Mouse (Mus musculus): Measurements from ENCODE around the gene Psma6. TPM values are rescaled to one million over a fixed set of nuclear protein-coding genes. Genes with fewer than 3 reads are reported as not detected.
A peak's percentile ranks its signal among the peaks of the same experiment; 100 is the strongest.

Gene Psma6
- polyA plus RNA-seq, 1 experiment from 2014 or later, result 528 TPM

GRCm38 (mm10) chr12:55463087-55463486 lies 79.1 kb downstream of the Psma6 start:
- H3K4me1 ChIP-seq (replicated peaks), result peaks cover 50% of the 10 kb centered on the region
- peaks cover 12% of the 10 kb centered on the region for H3K27me3 ChIP-seq (ENCODE audit: insufficient read depth, poor library complexity, severe bottlenecking)
- WGBS, result 74% methylated on average over 5 of the region's 5 CpGs

GRCm38 (mm10) chr12:55463992-55464845 lies 80.2 kb downstream of the Psma6 start:
- H3K9me3 ChIP-seq, result no peaks in the 10 kb centered on the region
- H3K4me1 ChIP-seq (replicated peaks), result peaks cover 58% of the 10 kb centered on the region
- peak; percentile 61 for DNase-seq (ENCODE audit: low spot score)
- peaks cover 24% of the 10 kb centered on the region for H3K27me3 ChIP-seq (ENCODE audit: insufficient read depth, poor library complexity, severe bottlenecking)
- 25% methylated on average over 16 of the region's 16 CpGs for WGBS
- H3K4me3 ChIP-seq, result no peak overlapping the region
- peak overlapping the region; percentile 76 for H3K27ac ChIP-seq
- H3K36me3 ChIP-seq, result no peaks in the 10 kb centered on the region

More at GRCm38 (mm10) chr12:55463087-55463486, 79.1 kb downstream of the Psma6 start:
- Histone ChIP-seq H3K4me3 (no peak overlapping the region), H3K9me3 (no peaks in the 10 kb centered on the region), H3K36me3 (no peaks in the 10 kb centered on the region), H3K27ac (0 out of 2 replicates have a peak overlapping the region, but pooled peaks have one; percentile 17)
- no peak for DNase-seq (ENCODE audit: low spot score)

- no peaks in the 10 kb centered on the region for H3K9me3 ChIP-seq
- no peak overlapping the region for H3K4me3 ChIP-seq
- no peaks in the 10 kb centered on the region for H3K36me3 ChIP-seq
- H3K27me3 ChIP-seq (ENCODE audit: insufficient read depth, poor library complexity, severe bottlenecking), result peaks cover 30% of the 10 kb centered on the region
- DNase-seq (ENCODE audit: low spot score), result peak; percentile 18
- peak overlapping the region; percentile 76; the same call in 1 of the 2 replicates for H3K27ac ChIP-seq
- peaks cover 64% of the 10 kb centered on the region for H3K4me1 ChIP-seq (replicated peaks)
- whole genome bisulfite sequencing, result 62% methylated on average over 14 of the region's 14 CpGs
These were observed 80.9 kb downstream of the Psma6 start for GRCm38 (mm10) chr12:55464846-55465361.

- Histone ChIP-seq H3K27ac (peak overlapping the region; percentile 24; the same call in 1 of the 2 replicates), H3K27me3 (ENCODE audit: insufficient read depth, poor library complexity, severe bottlenecking) (peaks cover 35% of the 10 kb centered on the region), H3K9me3 (no peaks in the 10 kb centered on the region), H3K4me1 (replicated peaks) (peaks cover 70% of the 10 kb centered on the region), H3K36me3 (no peaks in the 10 kb centered on the region), H3K4me3 (no peak overlapping the region)
- no peak for DNase-seq (ENCODE audit: low spot score)
- WGBS, result 80% methylated on average over 17 of the region's 17 CpGs
These were observed 81.5 kb downstream of the Psma6 start for GRCm38 (mm10) chr12:55465401-55465983.

- H3K36me3 ChIP-seq, result no peaks in the 10 kb centered on the region
- H3K27me3 ChIP-seq (ENCODE audit: insufficient read depth, poor library complexity, severe bottlenecking), result peaks cover 41% of the 10 kb centered on the region
- H3K4me3 ChIP-seq, result no peak overlapping the region
- no peak for DNase-seq (ENCODE audit: low spot score)
- peaks cover 75% of the 10 kb centered on the region for H3K4me1 ChIP-seq (replicated peaks)
- no peaks in the 10 kb centered on the region for H3K9me3 ChIP-seq
- WGBS, result 48% methylated on average over 7 of the region's 7 CpGs
- H3K27ac ChIP-seq, result peak overlapping the region; percentile 24; the same call in 1 of the 2 replicates
These were observed 82.2 kb downstream of the Psma6 start for GRCm38 (mm10) chr12:55466088-55466701.

- peaks cover 44% of the 10 kb centered on the region for H3K27me3 ChIP-seq (ENCODE audit: insufficient read depth, poor library complexity, severe bottlenecking)
- 70% methylated on average over 5 of the region's 5 CpGs for WGBS
- H3K36me3 ChIP-seq, result no peaks in the 10 kb centered on the region
- no peak overlapping the region for H3K4me3 ChIP-seq
- peak overlapping the region; percentile 24; the same call in 1 of the 2 replicates for H3K27ac ChIP-seq
- peaks cover 75% of the 10 kb centered on the region for H3K4me1 ChIP-seq (replicated peaks)
- no peaks in the 10 kb centered on the region for H3K9me3 ChIP-seq
- no peak for DNase-seq (ENCODE audit: low spot score)
These were observed 82.8 kb downstream of the Psma6 start for GRCm38 (mm10) chr12:55466816-55467215.

GRCm38 (mm10) chr12:55467331-55468180 lies 83.5 kb downstream of the Psma6 start:
- H3K27ac ChIP-seq, result 0 out of 2 replicates have a peak overlapping the region, but pooled peaks have one; percentile 12
- no peaks in the 10 kb centered on the region for H3K36me3 ChIP-seq
- H3K4me1 ChIP-seq (replicated peaks), result peaks cover 79% of the 10 kb centered on the region
- 38% methylated on average over 10 of the region's 10 CpGs for WGBS
- no peak overlapping the region for H3K4me3 ChIP-seq
- peaks cover 51% of the 10 kb centered on the region for H3K27me3 ChIP-seq (ENCODE audit: insufficient read depth, poor library complexity, severe bottlenecking)
- no peaks in the 10 kb centered on the region for H3K9me3 ChIP-seq
- DNase-seq (ENCODE audit: low spot score), result no peak

Other genes with a start within 250 kb of the Psma6 start
- 36.5 and 38.5 TPM in 2 replicates for gene Srp54b, start 229.1 kb upstream of the Psma6 start, polyA plus RNA-seq (2016; fragmentation: Nextera tagmentation; extraction: Ambion mirVana)
- 1.4 and 5.8 TPM in 2 replicates for gene 1700047I17Rik2, start 184.6 kb upstream of the Psma6 start, polyA plus RNA-seq (2016; fragmentation: Nextera tagmentation; extraction: Ambion mirVana)
- 43.3 and 46.4 TPM in 2 replicates for gene Srp54c, start 154.1 kb upstream of the Psma6 start, polyA plus RNA-seq (2016; fragmentation: Nextera tagmentation; extraction: Ambion mirVana)
- 15.7 and 16.5 TPM in 2 replicates for gene 1110008L16Rik, start 84.6 kb upstream of the Psma6 start, polyA plus RNA-seq (2016; fragmentation: Nextera tagmentation; extraction: Ambion mirVana)
- gene Ppp2r3c, start 81.2 kb upstream of the Psma6 start, polyA plus RNA-seq (2016; fragmentation: Nextera tagmentation; extraction: Ambion mirVana), result 21.5 and 23.7 TPM in 2 replicates
- gene Nfkbia, start 108.4 kb downstream of the Psma6 start, polyA plus RNA-seq (2016; fragmentation: Nextera tagmentation; extraction: Ambion mirVana), result 33.8 and 37.1 TPM in 2 replicates
- not detected in 2 replicates for gene Aldoart2, start 181.0 kb downstream of the Psma6 start, polyA plus RNA-seq (2016; fragmentation: Nextera tagmentation; extraction: Ambion mirVana)
- 0.47 and 0.99 TPM in 2 replicates for gene Insm2, start 215.2 kb downstream of the Psma6 start, polyA plus RNA-seq (2016; fragmentation: Nextera tagmentation; extraction: Ambion mirVana)